In genomic region chr3:96660901-96661300, GRCm38 (mm10) we compare ENCODE assay signal across 17 mouse cellular contexts. TPM values are rescaled to one million over a fixed set of nuclear protein-coding genes. Genes with fewer than 3 reads are reported as not detected.
"Had no signal": no experiment of that assay in that cellular context is flagged by ENCODE, and none has a peak within 500 bp of the region (broad histone marks: within the 10 kb centered on the region; RNA-seq: fewer than 3 reads in every experiment).

No protein-coding gene starts in this region.

- H3K27ac ChIP-seq: limb, embryonic 12.5 days; liver, embryonic 14.5 days; neural tube, embryonic 12.5 days; stomach, postnatal 0 days had no signal

- H3K36me3 ChIP-seq: neural tube, embryonic 12.5 days had no signal

- DNase-seq: kidney, adult 8-10 months; kidney, postnatal 25 days; layer of hippocampus, postnatal 36 days; liver; lung, embryonic 14.5 days; lung, postnatal 10 days; lung, postnatal 4 days; midbrain, embryonic 14.5 days; right cerebral cortex, postnatal 4 days; spleen, adult 18-20 months; thymus, postnatal 25 days had no signal

- ATAC-seq: intestine, postnatal 0 days had no signal

- H3K27me3 ChIP-seq: limb, embryonic 12.5 days; neural tube, embryonic 12.5 days had no signal

- H3K9ac ChIP-seq: limb, embryonic 12.5 days; liver, embryonic 14.5 days; lung, embryonic 14.5 days; neural tube, embryonic 12.5 days had no signal

- H3K4me3 ChIP-seq: limb, embryonic 12.5 days; neural tube, embryonic 12.5 days had no signal

- H3K9me3 ChIP-seq: limb, embryonic 12.5 days; neural tube, embryonic 12.5 days had no signal

RNA-seq across cellular contexts. Expression of gene Gm42957, which starts 25.6 kb away (rescaled TPM):
- total RNA-seq: neutrophil, adult 5-6 weeks had no signal
- polyA plus RNA-seq: intestine, postnatal 0 days; midbrain, embryonic 14.5 days had no signal
